Mouse (Mus musculus): ENCODE measurements around the gene Tmem208. TPM values are rescaled to one million over a fixed set of nuclear protein-coding genes. Genes with fewer than 3 reads are reported as not detected.
A peak's percentile ranks its signal among the peaks of the same experiment; 100 is the strongest.

Tmem208 gene
- polyA plus RNA-seq, 1 experiment from 2014 or later, result 129 TPM

DNA sequence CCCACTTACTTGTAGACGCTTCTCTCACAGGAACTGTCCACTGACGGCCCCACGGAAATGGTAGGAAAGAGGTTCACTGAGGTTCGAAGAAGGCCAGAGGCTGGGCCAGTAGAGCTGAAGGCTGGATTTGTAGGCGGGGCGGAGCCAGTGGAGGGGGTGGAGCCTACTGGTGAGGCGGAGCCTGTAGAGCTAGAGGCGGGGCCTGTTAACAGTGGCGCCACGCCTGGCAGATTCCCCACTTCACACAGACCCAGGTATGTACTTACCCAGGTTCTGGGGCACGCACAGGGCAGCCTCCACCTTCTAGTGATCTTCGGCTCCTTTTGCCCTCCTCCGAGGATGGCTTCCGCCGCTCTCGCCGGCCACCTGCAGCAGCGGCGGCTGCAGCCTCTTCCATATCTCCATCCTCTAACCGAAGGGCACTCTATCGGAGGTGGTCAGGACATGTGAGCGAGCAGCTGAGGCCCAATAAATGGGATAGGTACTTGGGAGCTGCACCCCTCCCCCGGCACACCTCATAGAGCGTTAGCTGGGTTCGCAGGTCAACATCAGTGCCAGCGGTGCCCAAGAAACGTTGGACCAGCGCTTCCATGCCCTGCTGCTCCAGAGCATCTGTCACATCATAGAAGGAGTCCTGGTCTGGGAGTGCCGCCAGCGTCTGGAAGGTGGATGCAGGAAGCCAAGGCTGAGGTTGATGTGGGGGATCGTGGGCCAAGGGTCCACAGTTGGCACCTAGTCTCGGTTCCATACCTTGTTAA is 10.4 kb downstream of the Tmem208 start:
- no peaks in the 10 kb centered on the region for H3K27me3 ChIP-seq
- no peak for ATAC-seq (ENCODE audit: insufficient number of reproducible peaks, low FRiP score, low TSS enrichment, low read depth)
- no peak overlapping the region for H3K4me3 ChIP-seq
- H3K27ac ChIP-seq, result no peak overlapping the region
- WGBS, result 55% methylated on average over 32 of the region's 32 CpGs
- H3K4me1 ChIP-seq, result peaks cover 15% of the 10 kb centered on the region
- H3K9ac ChIP-seq, result no peak overlapping the region
- H3K4me2 ChIP-seq, result no peak overlapping the region
- H3K36me3 ChIP-seq, result peaks cover 64% of the 10 kb centered on the region
- H3K9me3 ChIP-seq, result no peaks in the 10 kb centered on the region

DNA sequence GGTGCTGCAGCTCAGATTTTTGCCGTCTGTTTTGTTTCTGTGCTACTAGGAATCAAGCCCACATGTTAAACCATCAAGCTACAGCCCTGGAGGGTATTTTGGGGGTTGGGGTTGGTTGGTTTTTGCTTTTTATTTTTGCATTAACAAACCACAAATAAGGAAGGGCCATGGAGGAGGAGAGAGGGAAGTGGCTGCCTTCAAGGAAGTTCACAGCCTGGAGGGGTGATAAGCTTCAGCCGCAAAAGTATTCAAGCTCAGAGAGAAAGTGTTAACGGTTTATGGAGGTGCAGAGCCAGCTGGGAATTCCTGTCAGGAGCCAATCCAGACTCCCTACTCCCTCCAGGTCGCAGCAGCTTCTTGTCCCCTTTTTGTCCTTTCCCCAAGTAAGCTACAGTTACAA is 12.8 kb downstream of the Tmem208 start:
- Histone ChIP-seq H3K9ac (no peak overlapping the region), H3K4me1 (peaks cover 19% of the 10 kb centered on the region), H3K36me3 (peaks cover 42% of the 10 kb centered on the region), H3K27ac (no peak overlapping the region), H3K4me3 (no peak overlapping the region), H3K27me3 (no peaks in the 10 kb centered on the region), H3K9me3 (no peaks in the 10 kb centered on the region), H3K4me2 (no peak overlapping the region)
- no peak for ATAC-seq (ENCODE audit: insufficient number of reproducible peaks, low FRiP score, low TSS enrichment, low read depth)
- 13% methylated on average over 4 of the region's 4 CpGs for WGBS

DNA sequence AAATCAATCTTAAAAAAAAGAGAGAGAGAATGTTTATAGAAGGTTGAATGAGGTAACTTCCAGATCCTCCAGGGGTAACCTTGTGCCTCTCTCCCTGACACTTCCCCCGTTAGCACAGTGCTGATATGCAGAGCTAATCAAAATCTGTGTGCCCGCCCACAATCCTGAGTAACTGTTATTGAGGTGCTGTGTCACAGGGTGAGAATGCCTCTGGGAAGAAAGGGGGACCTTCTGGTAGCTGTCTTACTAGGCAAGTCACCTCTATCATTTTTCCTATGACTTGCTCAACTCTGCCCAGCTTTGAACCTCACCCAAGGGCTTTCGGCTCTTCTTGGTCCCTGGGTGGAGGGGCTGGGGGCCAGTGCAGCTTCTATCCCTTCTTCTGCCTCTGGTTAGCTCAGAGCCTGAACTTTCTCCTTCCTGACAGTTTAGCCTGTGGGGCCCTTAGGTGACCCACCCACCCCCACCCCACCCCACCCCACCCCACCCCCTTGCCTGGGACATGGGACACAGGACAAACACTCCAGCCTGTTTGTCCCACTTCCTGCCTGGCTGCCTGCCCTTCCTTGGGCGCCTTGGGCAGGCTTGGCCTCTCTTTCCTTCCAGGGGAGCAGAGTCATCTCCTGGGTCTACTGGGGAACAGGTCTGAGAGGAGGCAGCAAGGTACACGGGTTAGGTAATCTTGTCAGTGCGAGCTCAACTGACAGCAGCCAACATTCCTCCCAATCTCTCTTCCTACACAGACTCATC is 13.9 kb downstream of the Tmem208 start:
- H3K36me3 ChIP-seq, result peaks cover 32% of the 10 kb centered on the region
- no peak overlapping the region for H3K9ac ChIP-seq
- no peak overlapping the region for H3K4me2 ChIP-seq
- H3K27ac ChIP-seq, result no peak overlapping the region
- H3K4me1 ChIP-seq, result peaks cover 25% of the 10 kb centered on the region
- ATAC-seq (ENCODE audit: insufficient number of reproducible peaks, low FRiP score, low TSS enrichment, low read depth), result no peak
- 74% methylated on average over 5 of the region's 6 CpGs for WGBS
- no peaks in the 10 kb centered on the region for H3K9me3 ChIP-seq
- no peaks in the 10 kb centered on the region for H3K27me3 ChIP-seq
- no peak overlapping the region for H3K4me3 ChIP-seq

DNA sequence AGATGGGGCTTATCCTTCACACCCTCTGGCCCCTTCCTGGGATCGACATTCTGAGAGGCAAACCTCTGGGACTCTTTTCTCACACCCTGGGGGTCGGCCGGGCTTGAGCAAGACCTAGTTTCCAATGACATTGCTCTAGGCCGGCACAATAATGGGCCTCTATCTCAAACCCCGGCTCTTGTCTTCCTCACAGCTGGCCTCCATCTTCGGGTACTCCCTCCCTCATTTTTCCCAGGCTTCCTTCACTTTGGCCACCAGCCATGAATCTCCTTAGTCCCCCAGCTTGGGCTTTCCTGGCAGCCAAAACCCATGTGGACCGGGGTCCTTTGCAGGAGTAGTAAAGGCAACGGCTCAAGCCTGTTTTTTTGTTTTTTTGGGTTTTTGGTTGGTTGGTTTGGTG is 15.2 kb downstream of the Tmem208 start:
- H3K4me1 ChIP-seq, result peaks cover 36% of the 10 kb centered on the region
- H3K9ac ChIP-seq, result no peak overlapping the region
- H3K9me3 ChIP-seq, result no peaks in the 10 kb centered on the region
- no peak overlapping the region for H3K4me3 ChIP-seq
- no peak overlapping the region for H3K4me2 ChIP-seq
- 41% methylated on average over 8 of the region's 8 CpGs for WGBS
- H3K36me3 ChIP-seq, result peaks cover 19% of the 10 kb centered on the region
- ATAC-seq (ENCODE audit: insufficient number of reproducible peaks, low FRiP score, low TSS enrichment, low read depth), result no peak
- H3K27me3 ChIP-seq, result no peaks in the 10 kb centered on the region
- no peak overlapping the region; the same call in 1 of the 2 replicates for H3K27ac ChIP-seq

DNA sequence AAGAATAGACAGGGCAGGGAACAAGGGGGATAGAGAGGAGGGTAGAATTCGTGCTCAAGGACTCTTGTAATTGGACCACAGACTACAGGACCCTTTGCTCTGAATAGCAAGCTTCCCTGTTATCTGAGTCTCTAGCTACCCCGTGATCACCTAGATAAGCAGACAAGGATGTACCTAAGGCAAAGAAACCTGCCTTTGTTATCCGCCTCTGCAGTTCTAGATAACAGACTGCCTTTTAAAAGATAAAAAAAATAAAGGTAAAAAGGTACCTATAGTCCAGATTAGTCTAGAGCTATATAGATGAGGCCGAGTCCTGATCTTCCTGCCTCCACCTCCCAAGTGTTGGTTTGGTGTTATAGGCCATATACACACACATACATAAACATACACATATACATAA is 16.6 kb downstream of the Tmem208 start:
- Histone ChIP-seq H3K4me3 (no peak overlapping the region), H3K9ac (no peak overlapping the region)
- no peak for ATAC-seq (ENCODE audit: insufficient number of reproducible peaks, low FRiP score, low TSS enrichment, low read depth)

DNA sequence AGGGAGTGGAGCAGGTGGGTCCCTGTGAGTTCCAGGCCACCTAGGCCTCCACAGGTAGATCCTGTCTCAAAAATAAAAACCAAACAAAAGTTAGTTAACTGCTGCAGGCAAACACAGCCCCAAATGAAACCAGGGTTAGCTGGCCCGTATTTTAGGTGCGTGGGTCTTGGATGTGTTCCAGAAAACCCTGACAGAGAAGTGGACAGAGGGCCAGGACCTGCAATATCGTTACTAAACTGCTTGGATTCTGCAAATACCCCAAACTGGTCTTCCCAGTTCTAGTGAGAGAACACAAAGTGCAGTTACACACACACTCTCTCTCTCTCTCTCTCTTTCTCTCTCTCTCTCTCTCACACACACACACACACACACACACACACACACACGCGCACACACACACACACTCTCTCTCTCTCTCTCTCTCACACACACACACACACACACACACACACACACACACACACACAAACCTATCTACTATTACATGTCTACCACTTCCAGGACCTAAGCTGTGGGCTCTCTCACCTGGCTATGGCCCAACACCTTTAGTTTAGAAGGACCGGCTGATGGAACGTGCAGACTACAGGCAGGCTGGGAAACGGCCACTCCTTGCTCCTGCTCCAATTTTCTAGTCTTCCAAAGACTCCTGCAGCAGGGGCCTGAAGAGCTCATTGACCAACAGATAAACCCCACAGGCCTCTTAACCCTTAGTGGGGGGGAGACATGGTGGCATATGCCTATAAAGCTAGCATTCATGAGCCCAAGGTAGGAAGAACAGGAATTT is 17.8 kb downstream of the Tmem208 start:
- WGBS, result 67% methylated on average over 8 of the region's 8 CpGs
- Histone ChIP-seq H3K9ac (no peak overlapping the region), H3K36me3 (no peaks in the 10 kb centered on the region), H3K4me3 (no peak overlapping the region), H3K4me2 (no peak overlapping the region), H3K27me3 (no peaks in the 10 kb centered on the region), H3K4me1 (peaks cover 47% of the 10 kb centered on the region), H3K27ac (no peak overlapping the region; the same call in 1 of the 2 replicates), H3K9me3 (no peaks in the 10 kb centered on the region)
- ATAC-seq (ENCODE audit: insufficient number of reproducible peaks, low FRiP score, low TSS enrichment, low read depth), result no peak

More for the DNA sequence above, 16.6 kb downstream of the Tmem208 start:
- Histone ChIP-seq H3K9me3 (no peaks in the 10 kb centered on the region), H3K36me3 (peaks cover 7% of the 10 kb centered on the region), H3K27ac (no peak overlapping the region), H3K4me1 (peaks cover 45% of the 10 kb centered on the region), H3K4me2 (no peak overlapping the region), H3K27me3 (no peaks in the 10 kb centered on the region)
- WGBS, result 85% methylated on average over 4 of the region's 4 CpGs

DNA sequence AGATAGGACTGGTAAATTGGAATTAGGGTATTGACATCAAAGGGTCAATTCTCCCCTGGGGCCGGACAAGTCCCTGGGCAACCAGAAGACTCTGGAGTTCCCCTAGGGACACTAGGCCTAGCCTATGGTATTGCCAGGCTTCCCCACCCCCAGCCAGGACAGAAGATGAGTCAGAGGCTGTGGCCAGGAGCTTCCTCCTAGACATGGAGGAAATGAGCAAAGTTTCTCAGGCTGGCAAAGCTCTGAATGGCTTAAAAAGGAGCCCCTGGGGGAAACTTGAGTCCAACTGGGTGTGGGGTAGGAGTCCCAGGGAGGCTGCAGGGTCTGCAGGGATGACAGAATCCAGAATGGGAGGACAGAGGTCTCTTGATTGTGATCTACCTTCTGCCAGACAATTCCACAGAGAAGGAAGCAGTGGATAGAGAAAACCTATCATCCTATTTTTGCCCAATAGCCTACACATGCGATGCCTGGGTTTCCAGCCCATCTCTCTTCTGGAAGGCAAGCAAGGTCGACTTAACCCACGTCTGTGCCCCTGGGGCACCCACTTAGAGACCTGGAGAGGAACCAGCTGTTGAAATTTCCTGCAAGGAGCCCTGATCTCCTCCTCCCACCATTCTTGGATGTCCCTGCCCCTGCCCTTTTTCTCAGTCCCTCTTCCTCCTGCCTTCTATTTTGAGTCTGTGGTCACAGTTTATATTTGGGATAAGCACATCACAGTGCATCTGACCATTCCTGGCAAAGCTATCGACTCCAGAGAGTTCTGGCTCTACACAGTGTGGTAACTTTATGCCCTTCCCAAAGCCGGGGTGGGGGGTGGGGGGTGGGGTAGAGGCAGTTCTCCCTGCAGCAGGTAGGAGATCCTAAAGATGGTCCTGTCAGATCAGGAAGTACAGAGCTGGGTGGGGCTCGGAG is 19.2 kb downstream of the Tmem208 start:
- Histone ChIP-seq H3K27ac (peak overlapping the region; percentile 22), H3K36me3 (no peaks in the 10 kb centered on the region), H3K4me1 (peaks cover 54% of the 10 kb centered on the region), H3K4me3 (no peak overlapping the region), H3K27me3 (no peaks in the 10 kb centered on the region), H3K4me2 (no peak overlapping the region), H3K9me3 (no peaks in the 10 kb centered on the region), H3K9ac (no peak overlapping the region)
- 51% methylated on average over 7 of the region's 7 CpGs for WGBS
- ATAC-seq (ENCODE audit: insufficient number of reproducible peaks, low FRiP score, low TSS enrichment, low read depth), result no peak

DNA sequence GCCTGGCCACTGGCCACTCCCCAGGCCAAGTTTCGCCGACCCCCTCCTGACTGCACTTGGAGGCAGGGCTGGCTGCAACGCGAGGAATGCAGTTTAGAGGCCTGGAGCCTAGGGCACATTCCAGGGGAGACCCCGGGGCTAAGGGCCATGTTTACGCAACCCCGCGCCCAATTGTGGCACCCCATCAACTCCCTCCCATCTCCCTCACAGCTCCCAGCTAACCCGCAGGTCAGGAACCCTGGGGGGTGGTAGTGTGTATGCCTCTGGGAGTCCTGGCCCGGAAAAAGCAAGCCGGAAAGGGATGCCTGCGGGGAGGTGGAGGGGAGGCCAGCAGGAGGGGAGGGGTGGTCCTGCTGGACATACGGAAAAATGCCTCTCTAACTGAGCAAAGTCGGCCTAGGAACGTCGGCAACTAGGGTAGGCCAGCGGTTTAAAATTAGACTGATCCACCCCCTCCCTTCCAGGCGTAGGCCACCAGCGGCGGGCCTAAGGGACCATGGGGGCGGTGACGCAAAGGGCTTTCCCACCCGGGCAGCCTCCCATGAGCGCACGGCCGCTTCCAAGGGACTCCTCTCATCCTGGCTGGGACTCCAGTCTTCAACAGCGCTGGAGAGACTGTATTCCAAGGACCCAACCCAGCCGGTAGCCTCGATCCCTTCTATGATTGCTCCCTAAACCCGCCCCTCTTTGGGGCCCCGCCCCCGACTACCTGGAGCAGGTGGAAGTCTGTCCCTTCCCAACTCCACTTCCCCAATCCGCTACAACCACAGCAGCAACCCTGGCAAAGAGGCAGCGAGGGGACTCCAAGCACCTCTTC is 20.7 kb downstream of the Tmem208 start:
- Histone ChIP-seq H3K4me3 (peak overlapping the region; percentile 61), H3K4me2 (peak overlapping the region; percentile 98), H3K27me3 (no peaks in the 10 kb centered on the region), H3K4me1 (peaks cover 51% of the 10 kb centered on the region), H3K36me3 (no peaks in the 10 kb centered on the region), H3K9me3 (no peaks in the 10 kb centered on the region), H3K9ac (peak overlapping the region; percentile 60), H3K27ac (peak overlapping the region; percentile 85)
- 3% methylated on average over 34 of the region's 34 CpGs for WGBS
- ATAC-seq (ENCODE audit: insufficient number of reproducible peaks, low FRiP score, low TSS enrichment, low read depth), result peak; percentile 0; the same call in 1 of the 2 replicates

DNA sequence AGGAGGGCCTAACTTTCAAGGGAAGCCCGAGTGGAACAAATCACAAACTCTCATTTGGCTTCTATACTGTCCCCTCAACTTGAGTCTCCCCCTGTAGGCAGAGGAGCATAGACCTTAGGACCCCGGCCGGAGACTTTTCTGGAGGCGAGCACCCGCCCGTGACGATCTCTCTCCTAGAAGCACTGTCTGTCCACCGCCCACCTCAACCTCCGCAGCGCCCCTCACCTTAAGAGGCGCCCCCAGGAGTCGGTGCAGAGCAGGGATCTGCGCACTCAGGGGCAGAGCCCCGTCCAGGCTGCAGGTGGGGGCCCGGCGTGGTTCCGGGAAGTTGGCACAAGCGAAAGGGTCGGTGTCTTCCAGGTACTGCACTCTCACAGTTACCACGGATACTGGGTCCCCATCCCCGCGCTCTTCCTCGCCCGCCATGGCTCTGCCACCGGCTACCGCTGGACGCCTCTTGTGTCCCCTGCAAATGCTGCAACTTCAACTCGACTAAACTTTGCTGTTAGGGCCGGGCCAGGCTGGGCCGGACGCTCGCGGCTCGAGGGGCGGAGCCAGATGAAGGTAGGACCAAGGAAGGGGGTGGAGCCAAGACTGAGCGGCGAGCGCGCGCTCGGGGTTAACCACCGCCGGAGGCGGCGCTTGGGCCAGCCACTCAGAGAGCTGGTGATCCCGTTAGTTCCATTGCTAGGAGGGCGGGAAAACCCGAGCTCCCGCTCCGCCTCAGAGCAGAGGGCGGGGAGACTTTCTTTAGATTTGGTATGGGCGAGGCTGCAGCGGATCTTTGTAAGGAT is 21.5 kb downstream of the Tmem208 start, which contains the start of gene Fhod1:
TSS of gene Fhod1 (minus strand) at position 526 of the 794 bp plus-strand sequence.
- H3K4me3 ChIP-seq, result peak within 1 kb of the TSS; percentile 61
- no peaks in the 10 kb centered on the region for H3K36me3 ChIP-seq
- peak within 1 kb of the TSS; percentile 85 for H3K27ac ChIP-seq
- H3K9ac ChIP-seq, result peak within 1 kb of the TSS; percentile 67
- under 1% methylated on average over 53 of the region's 53 CpGs for WGBS
- peaks cover 51% of the 10 kb centered on the region for H3K4me1 ChIP-seq
- H3K27me3 ChIP-seq, result no peaks in the 10 kb centered on the region
- no peaks in the 10 kb centered on the region for H3K9me3 ChIP-seq
- peak within 1 kb of the TSS; percentile 98 for H3K4me2 ChIP-seq
- ATAC-seq (ENCODE audit: insufficient number of reproducible peaks, low FRiP score, low TSS enrichment, low read depth), result peak; percentile 91

Measured in limb, embryonic 15.5 days (tissue).